Mouse (Mus musculus) heart, postnatal 10 days (tissue): ENCODE results near the gene Sipa1l2. TPM values are rescaled to one million over a fixed set of nuclear protein-coding genes. Genes with fewer than 3 reads are reported as not detected.
A peak's percentile ranks its signal among the peaks of the same experiment; 100 is the strongest.

Source experiments
- DNase-seq, 2 experiments: peaks; one replicate each; pipeline ENCODE4 v3.0.0; 2021
- intact Hi-C: fragments of 180-260 bp; cut with DNase I; formaldehyde crosslinking; loops from one replicate; pipeline ENCODE4 v1.15.1; 2025
- total RNA-seq, 2 experiments: library from RNA; stranded (reverse); gene quantifications; 2 replicates each; pipeline ENCODE4 v1.2.3; 2021

Sipa1l2 gene
- total RNA-seq, 2 experiments from 2014 or later = 52.7 to 67.3 TPM

- intact Hi-C loops = no loop called here
- DNase-seq = peak; percentile 54 to 65
These were observed 14.7 kb upstream of the Sipa1l2 start for GRCm38 (mm10) chr8:125584276-125584675.

- intact Hi-C loops = no loop called here
- no peak for DNase-seq
These were observed 10.8 kb upstream of the Sipa1l2 start for GRCm38 (mm10) chr8:125580426-125580825.

- intact Hi-C loops = no loop called here
- DNase-seq = no peak
These were observed 6.5 kb upstream of the Sipa1l2 start for GRCm38 (mm10) chr8:125576127-125576526.

- peak; percentile 61 to 66 for DNase-seq
- intact Hi-C loops = loop anchor here (1.0 to 5.0 kb wide), 4 partner anchors 93 to 457 kb away; partner anchors contain the start of gene Map10
These were observed 4.7 kb upstream of the Sipa1l2 start for GRCm38 (mm10) chr8:125574280-125574679.

- intact Hi-C loops = loop anchor here (2.0 to 5.0 kb wide), 3 partner anchors 95 to 455 kb away; partner anchors contain the start of gene Map10
- peak; percentile 46 for DNase-seq
These were observed 2.6 kb upstream of the Sipa1l2 start for GRCm38 (mm10) chr8:125572246-125572645.

- intact Hi-C loops = loop anchor here (5.0 kb wide), 2 partner anchors 96 to 454 kb away; partner anchors contain the start of gene Map10
- peak; percentile 42 to 56 for DNase-seq
These were observed 1.3 kb upstream of the Sipa1l2 start for GRCm38 (mm10) chr8:125570835-125571465.

GRCm38 (mm10) chr8:125570389-125570788, 781 bp upstream of the Sipa1l2 start:
- intact Hi-C loops = loop anchor here (5.0 kb wide), 2 partner anchors 97 to 453 kb away; partner anchors contain the start of gene Map10
- DNase-seq = no peak

GRCm38 (mm10) chr8:125568851-125569532, 616 bp downstream of the Sipa1l2 start:
- peak; percentile 71 for DNase-seq
- intact Hi-C loops = loop anchor here (1.0 to 10.0 kb wide), 8 partner anchors 38 to 504 kb away; no protein-coding TSS in a partner anchor

- DNase-seq = peak; percentile 52 to 53
- intact Hi-C loops = loop anchor here (2.0 to 10.0 kb wide), 7 partner anchors 38 to 504 kb away; no protein-coding TSS in a partner anchor
These were observed 1.2 kb downstream of the Sipa1l2 start for GRCm38 (mm10) chr8:125568421-125568850.

GRCm38 (mm10) chr8:125567569-125567968, 2.0 kb downstream of the Sipa1l2 start:
- intact Hi-C loops = loop anchor here (2.0 to 10.0 kb wide), 6 partner anchors 53 to 503 kb away; no protein-coding TSS in a partner anchor
- DNase-seq = no peak

GRCm38 (mm10) chr8:125562878-125563277, 6.7 kb downstream of the Sipa1l2 start:
- intact Hi-C loops = loop anchor here (10.0 kb wide), 1 partner anchor 498 kb away; no protein-coding TSS in a partner anchor

GRCm38 (mm10) chr8:125560825-125561490, 8.7 kb downstream of the Sipa1l2 start:
- intact Hi-C loops = loop anchor here (10.0 kb wide), 1 partner anchor 496 kb away; no protein-coding TSS in a partner anchor
- DNase-seq = no peak

More at GRCm38 (mm10) chr8:125562878-125563277, 6.7 kb downstream of the Sipa1l2 start:
- DNase-seq = no peak

GRCm38 (mm10) chr8:125559066-125559653, 10.4 kb downstream of the Sipa1l2 start:
- no peak for DNase-seq
- intact Hi-C loops = loop anchor here (5.0 kb wide), 1 partner anchor 37 kb away; no protein-coding TSS in a partner anchor

- intact Hi-C loops = loop anchor here (5.0 kb wide), 1 partner anchor 36 kb away; no protein-coding TSS in a partner anchor
- DNase-seq = peak; percentile 89 to 90
These were observed 11.2 kb downstream of the Sipa1l2 start for GRCm38 (mm10) chr8:125558109-125559065.

- intact Hi-C loops = loop anchor here (5.0 kb wide), 1 partner anchor 35 kb away; no protein-coding TSS in a partner anchor
These were observed 12.1 kb downstream of the Sipa1l2 start for GRCm38 (mm10) chr8:125557391-125558108.

GRCm38 (mm10) chr8:125556706-125557105, 12.9 kb downstream of the Sipa1l2 start:
- peak in 1 of 2 experiments; percentile 41 for DNase-seq

More at GRCm38 (mm10) chr8:125557391-125558108, 12.1 kb downstream of the Sipa1l2 start:
- peak; percentile 43 for DNase-seq

GRCm38 (mm10) chr8:125550567-125550966, 19.0 kb downstream of the Sipa1l2 start:
- intact Hi-C loops = no loop called here
- DNase-seq = no peak

More at GRCm38 (mm10) chr8:125556706-125557105, 12.9 kb downstream of the Sipa1l2 start:
- intact Hi-C loops = loop anchor here (5.0 kb wide), 1 partner anchor 34 kb away; no protein-coding TSS in a partner anchor

- intact Hi-C loops = no loop called here
- no peak for DNase-seq
These were observed 22.3 kb downstream of the Sipa1l2 start for GRCm38 (mm10) chr8:125547296-125547695.
